Mouse (Mus musculus): ENCODE data around the gene Mzt1. TPM values are rescaled to one million over a fixed set of nuclear protein-coding genes. Genes with fewer than 3 reads are reported as not detected.

Gene Mzt1
- 50.3 and 51.5 TPM in 2 replicates for polyA plus RNA-seq (2015; fragmentation: Nextera tagmentation; extraction: Ambion mirVana)

GRCm38 (mm10) chr14:99046031-99046781, at the start of gene Mzt1, which contains the start of gene Bora:
Mzt1 (minus strand) TSS chr14:99046134.
Bora (plus strand) TSS chr14:99046222.

GRCm38 (mm10) chr14:98994218-98994617, 51.7 kb downstream of the Mzt1 start, which contains the start of gene Rpl36a-ps1:
Rpl36a-ps1 (minus strand) TSS chr14:98994318.

Other genes with a start within 250 kb of the Mzt1 start
- gene Rpl36a-ps1, start 51.8 kb downstream of the Mzt1 start, polyA plus RNA-seq (2015; fragmentation: Nextera tagmentation; extraction: Ambion mirVana): 2.3 and 2.9 TPM in 2 replicates
- gene Bora, start 88 bp upstream of the Mzt1 start, polyA plus RNA-seq (2015; fragmentation: Nextera tagmentation; extraction: Ambion mirVana): 10.6 and 11.5 TPM in 2 replicates
- gene Pibf1, start 53.3 kb upstream of the Mzt1 start, polyA plus RNA-seq (2015; fragmentation: Nextera tagmentation; extraction: Ambion mirVana): 12.9 and 13.9 TPM in 2 replicates
- gene Dis3, start 53.6 kb upstream of the Mzt1 start, polyA plus RNA-seq (2015; fragmentation: Nextera tagmentation; extraction: Ambion mirVana): 12.3 and 13.9 TPM in 2 replicates

Measured in skeletal muscle tissue, postnatal 0 days (tissue).